Mouse (Mus musculus) olfactory bulb, adult 2 months (tissue): ENCODE measurements around the gene Dock8.

Experiments
- CTCF ChIP-seq: fragments of 200-500 bp; IDR thresholded peaks from 2 replicates; pipeline ENCODE4 v1.5.1; 2012; ENCODE audit warnings: low read depth, mild to moderate bottlenecking, low read length, moderate library complexity; ENCODE audit not compliant: insufficient read depth
- POLR2A ChIP-seq: fragments of 200-500 bp; IDR thresholded peaks from 2 replicates; pipeline ENCODE4 v1.6.1; 2012; ENCODE audit warnings: mild to moderate bottlenecking, low read depth, low read length, moderate library complexity; ENCODE audit not compliant: insufficient read depth

GRCm38 (mm10) chr19:25166412-25166811 lies 167.1 kb downstream of the Dock8 start:
- TF ChIP-seq CTCF = no peak
- TF ChIP-seq POLR2A = no peak
